Mouse (Mus musculus) duodenum, adult 2 months (tissue): ENCODE data around the gene Gm6309. TPM values are rescaled to one million over a fixed set of nuclear protein-coding genes. Genes with fewer than 3 reads are reported as not detected.

Experiments
- polyA plus RNA-seq: library from polyadenylated mRNA; depleted of rRNA; stranded (reverse); fragments of >200 nt; gene quantifications from 2 replicates; pipeline ENCODE4 v1.2.3, GENCODE M21; 2012; ENCODE audit warnings: low replicate concordance; rRNA removed

Gm6309 gene
- not detected in 2 replicates for polyA plus RNA-seq

GRCm38 (mm10) chr5:146170621-146171020 is at the start of gene Gm6309:
TSS of gene Gm6309 (minus strand) at chr5:146170721.

DNA sequence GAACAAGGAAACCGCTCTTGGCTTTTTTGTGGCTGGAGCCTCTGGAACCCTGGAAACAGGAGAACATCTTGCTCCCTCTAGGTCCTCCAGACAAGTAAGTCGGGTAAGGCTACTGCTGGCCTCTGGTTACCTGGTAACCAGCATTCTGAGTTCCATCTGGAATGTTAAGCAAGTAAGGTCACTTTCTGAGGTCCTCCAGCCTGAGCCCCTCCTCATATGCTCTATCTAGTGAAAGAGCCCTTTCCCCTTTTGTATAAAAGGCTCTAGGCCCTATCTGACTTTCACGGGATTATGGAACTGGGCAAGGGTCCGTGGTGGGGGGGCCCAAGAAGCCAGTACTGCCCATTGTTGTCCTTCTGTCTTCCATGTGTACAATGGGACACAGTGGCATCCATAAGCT is 14.7 kb upstream of the Gm6309 start, which contains the start of gene 1700001J03Rik:
Gene 1700001J03Rik, minus strand, starts transcription at position 101 of the 400 bp plus-strand sequence.

DNA sequence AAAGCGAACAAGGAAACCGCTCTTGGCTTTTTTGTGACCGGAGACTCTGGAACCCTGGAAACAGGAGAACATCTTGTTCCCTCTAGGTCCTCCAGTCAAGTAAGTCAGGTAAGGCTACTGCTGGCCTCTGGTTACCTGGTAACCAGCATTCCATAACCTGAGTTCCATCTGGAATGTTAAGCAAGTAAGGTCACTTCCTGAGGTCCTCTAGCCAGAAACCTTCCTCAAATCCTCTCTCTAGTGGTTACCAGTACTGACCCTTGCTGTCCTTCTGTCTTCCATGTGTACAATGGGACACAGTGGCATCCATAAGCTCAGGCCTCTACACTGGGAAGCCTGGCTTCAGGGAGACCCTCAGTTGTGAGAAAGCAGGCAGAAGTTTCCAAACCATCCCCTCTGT is 10.1 kb downstream of the Gm6309 start, which contains the start of gene Gm5565:
Gene Gm5565, minus strand, starts transcription at position 101 of the 400 bp plus-strand sequence.

Other genes with a start within 250 kb of the Gm6309 start
- 6.8 and 12.5 TPM in 2 replicates for gene Cyp3a25, start 161.1 kb downstream of the Gm6309 start, polyA plus RNA-seq
- gene Cyp3a59, start 91.5 kb downstream of the Gm6309 start, polyA plus RNA-seq, result not detected in 2 replicates
- 0.11 TPM in 1 of 2 replicates, not detected in the other for gene Gm5565, start 10.2 kb downstream of the Gm6309 start, polyA plus RNA-seq
- gene 1700001J03Rik, start 14.6 kb upstream of the Gm6309 start, polyA plus RNA-seq, result 0.13 and 0.30 TPM in 2 replicates
- gene Rnf6, start 50.8 kb upstream of the Gm6309 start, polyA plus RNA-seq, result 5.0 and 6.3 TPM in 2 replicates
- gene Cdk8, start 60.5 kb upstream of the Gm6309 start, polyA plus RNA-seq, result 21.2 and 33.6 TPM in 2 replicates
- gene Wasf3, start 214.3 kb upstream of the Gm6309 start, polyA plus RNA-seq, result 0.56 and 2.1 TPM in 2 replicates